Mouse (Mus musculus) E14TG2a.4 (cell line): Measurements from ENCODE around the gene Noc3l.

Source experiments
- CTCF ChIP-seq: conservative IDR thresholded peaks from 2 replicates; pipeline ENCODE4 v1.5.1; 2014; ENCODE audit warnings: low read length
- NANOG ChIP-seq: IDR thresholded peaks from 2 replicates; pipeline ENCODE4 v1.6.1; 2014; ENCODE audit warnings: borderline replicate concordance, low read length, mixed read lengths

- TF ChIP-seq CTCF (no peak), NANOG (no peak)
These were observed 378 bp upstream of the Noc3l start for GRCm38 (mm10) chr19:38819427-38819802.
